ENCODE assay signal across 10 mouse cellular contexts in the genomic region with DNA sequence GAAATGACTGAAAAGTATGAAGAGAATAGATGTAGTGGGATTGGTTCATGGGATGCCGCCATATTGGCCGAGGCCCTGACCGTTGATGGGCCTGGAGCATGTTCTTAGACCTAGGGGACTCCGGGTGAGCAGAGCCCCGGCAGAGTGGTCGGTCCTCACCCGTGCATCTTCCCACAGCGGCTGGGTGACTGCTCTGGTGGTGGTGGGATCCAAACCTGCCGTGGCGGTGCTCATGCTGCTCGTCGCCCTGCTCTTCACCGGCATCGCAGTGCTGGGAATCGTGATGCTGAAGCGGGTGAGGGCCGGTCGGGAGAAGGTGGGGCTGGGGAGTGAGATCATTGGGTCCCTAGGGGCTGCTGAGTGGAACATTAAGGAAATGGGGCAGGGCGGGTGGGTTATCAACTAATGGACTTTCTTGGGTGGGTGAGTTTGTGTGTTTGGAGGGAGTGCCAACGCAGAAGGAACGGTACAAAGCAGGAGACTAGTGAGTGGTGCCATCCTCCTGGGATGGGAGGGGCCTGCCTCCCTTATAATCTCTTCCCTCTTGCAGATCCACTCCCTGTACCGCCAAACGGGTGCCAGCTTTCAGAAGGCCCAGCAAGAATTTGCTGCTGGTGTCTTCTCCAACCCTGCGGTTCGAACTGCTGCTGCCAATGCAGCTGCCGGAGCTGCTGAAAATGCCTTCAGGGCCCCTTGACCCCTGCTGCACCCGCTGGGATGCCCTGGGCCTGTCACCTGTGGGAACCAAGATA. TPM values are rescaled to one million over a fixed set of nuclear protein-coding genes. Genes with fewer than 3 reads are reported as not detected.
DNase-seq lines count a peak whose midpoint lies in the region; ATAC-seq lines count a peak whose summit lies in the region.
"Had no signal": no experiment of that assay in that cellular context is flagged by ENCODE, and none has a peak within 500 bp of the region (broad histone marks: within the 10 kb centered on the region; RNA-seq: fewer than 3 reads in every experiment).

No protein-coding gene starts in this region.

- no peak overlapping the region for H3K9ac ChIP-seq in forebrain, embryonic 16.5 days (replicated peaks; ENCODE audit: low read depth, low read length)
- no peak overlapping the region for H3K9ac ChIP-seq in liver, embryonic 11.5 days (ENCODE audit: low read depth, low read length)
- peak overlapping the region; percentile 35; the same call in 1 of the 2 replicates for H3K9ac ChIP-seq in ES-E14 (ENCODE audit: insufficient read depth, low read depth, low read length, poor library complexity, severe bottlenecking)
- H3K9ac ChIP-seq in limb, embryonic 15.5 days = no peak overlapping the region

- peaks cover 4% of the 10 kb centered on the region for H3K27me3 ChIP-seq in forebrain, embryonic 10.5 days (ENCODE audit: poor library complexity, severe bottlenecking)
- no peaks in the 10 kb centered on the region for H3K27me3 ChIP-seq in forebrain, embryonic 16.5 days (replicated peaks; ENCODE audit: control insufficient read depth, insufficient read depth, low read length)
- H3K27me3 ChIP-seq in liver, embryonic 11.5 days (replicated peaks; ENCODE audit: control insufficient read depth, insufficient read depth, low read length) = no peaks in the 10 kb centered on the region
- H3K27me3 ChIP-seq in limb, embryonic 15.5 days = no peaks in the 10 kb centered on the region

- no peak for DNase-seq in forebrain, embryonic 10.5 days (ENCODE audit: extremely low spot score, low spot score)
- DNase-seq in liver, embryonic 11.5 days (ENCODE audit: low spot score) = no peak
- DNase-seq in liver (no peak), ES-E14 (ENCODE audit: low read depth, low spot score) (no peak)
- DNase-seq in adrenal gland, postnatal 4 days (ENCODE audit: low spot score in 2 of 2) = no peak
- no peak for DNase-seq in gastrocnemius, postnatal 4 days (ENCODE audit: low spot score in 2 of 2)
- DNase-seq: heart, postnatal 10 days; kidney, adult 2 months had no signal

- 0 out of 2 replicates have a peak overlapping the region, but pooled peaks have one; percentile 93 for H3K27ac ChIP-seq in forebrain, embryonic 10.5 days
- no peak overlapping the region; the same call in 1 of the 2 replicates for H3K27ac ChIP-seq in forebrain, embryonic 16.5 days (ENCODE audit: low read length)
- 0 out of 2 replicates have a peak overlapping the region, but pooled peaks have one; percentile 45 for H3K27ac ChIP-seq in liver, embryonic 11.5 days (ENCODE audit: low read depth, low read length)
- H3K27ac ChIP-seq in ES-E14 (ENCODE audit: insufficient read depth, low read depth, low read length, poor library complexity, severe bottlenecking) = no peak overlapping the region
- H3K27ac ChIP-seq in limb, embryonic 15.5 days = peak overlapping the region; percentile 87

- peak overlapping the region; percentile 77; the same call in 1 of the 2 replicates for H3K4me3 ChIP-seq in forebrain, embryonic 10.5 days
- H3K4me3 ChIP-seq in forebrain, embryonic 16.5 days (replicated peaks; ENCODE audit: low read length) = no peak overlapping the region
- no peak overlapping the region for H3K4me3 ChIP-seq in liver, embryonic 11.5 days (ENCODE audit: low read depth, low read length)
- peak overlapping the region; percentile 35 to 45; a peak in 3 of 4 replicates for H3K4me3 ChIP-seq in ES-E14 (ENCODE audit: insufficient read depth in 1 of 2, low read depth in 1 of 2, low read length in 2 of 2, poor library complexity in 1 of 2, severe bottlenecking in 1 of 2)
- H3K4me3 ChIP-seq in limb, embryonic 15.5 days = no peak overlapping the region

- H3K4me1 ChIP-seq in forebrain, embryonic 10.5 days = peaks cover 66% of the 10 kb centered on the region
- H3K4me1 ChIP-seq in forebrain, embryonic 16.5 days (replicated peaks; ENCODE audit: control insufficient read depth, insufficient read depth, low read length) = peaks cover 29% of the 10 kb centered on the region
- H3K4me1 ChIP-seq in liver, embryonic 11.5 days (replicated peaks; ENCODE audit: control insufficient read depth, insufficient read depth, low read length) = peaks cover 37% of the 10 kb centered on the region
- H3K4me1 ChIP-seq in ES-E14 (ENCODE audit: control insufficient read depth in 2 of 2, insufficient read depth in 2 of 2, low read length in 2 of 2, poor library complexity in 1 of 2) = peaks cover 6 to 16% of the 10 kb centered on the region in 2 experiments; a peak in 3 of 4 replicates
- H3K4me1 ChIP-seq in limb, embryonic 15.5 days = peaks cover 46% of the 10 kb centered on the region

- no peak for ATAC-seq in forebrain, embryonic 16.5 days
- ATAC-seq in liver, embryonic 11.5 days (replicated peaks; ENCODE audit: low FRiP score) = no peak
- no peak for ATAC-seq in limb, embryonic 15.5 days (ENCODE audit: insufficient number of reproducible peaks, low FRiP score, low TSS enrichment, low read depth)

- in situ Hi-C loops in ES-E14 (cut with MboI; ENCODE audit: low sequenced_read_pairs in 2 of 2, unreplicated experiment in 2 of 2) = no loop called here

- H3K4me2 ChIP-seq in forebrain, embryonic 16.5 days (ENCODE audit: low read length) = no peak overlapping the region
- no peak overlapping the region for H3K4me2 ChIP-seq in liver, embryonic 11.5 days
- no peak overlapping the region for H3K4me2 ChIP-seq in limb, embryonic 15.5 days

- H3K9me3 ChIP-seq in forebrain, embryonic 10.5 days = no peaks in the 10 kb centered on the region
- H3K9me3 ChIP-seq in forebrain, embryonic 16.5 days (ENCODE audit: control insufficient read depth, low read length) = no peaks in the 10 kb centered on the region
- H3K9me3 ChIP-seq in liver, embryonic 11.5 days (ENCODE audit: control insufficient read depth, low read length) = no peaks in the 10 kb centered on the region
- H3K9me3 ChIP-seq in ES-E14 (ENCODE audit: control insufficient read depth, insufficient read depth, low read depth, low read length) = no peaks in the 10 kb centered on the region
- H3K9me3 ChIP-seq in limb, embryonic 15.5 days = no peaks in the 10 kb centered on the region

- H3K36me3 ChIP-seq in forebrain, embryonic 10.5 days (replicated peaks) = peaks cover 41% of the 10 kb centered on the region
- peaks cover 11% of the 10 kb centered on the region for H3K36me3 ChIP-seq in forebrain, embryonic 16.5 days (ENCODE audit: control insufficient read depth, insufficient read depth)
- peaks cover 31% of the 10 kb centered on the region for H3K36me3 ChIP-seq in liver, embryonic 11.5 days (ENCODE audit: control insufficient read depth, insufficient read depth, low read length)
- peaks cover 19% of the 10 kb centered on the region for H3K36me3 ChIP-seq in ES-E14 (ENCODE audit: control insufficient read depth, insufficient read depth, low read length, poor library complexity, severe bottlenecking)
- H3K36me3 ChIP-seq in limb, embryonic 15.5 days = peaks cover 41% of the 10 kb centered on the region

- WGBS in forebrain, embryonic 10.5 days = 92% methylated on average over 27 of the region's 27 CpGs
- 93% methylated on average over 27 of the region's 27 CpGs for WGBS in forebrain, embryonic 16.5 days
- WGBS in liver, embryonic 11.5 days = 89% methylated on average over 27 of the region's 27 CpGs
- whole genome bisulfite sequencing in limb, embryonic 15.5 days = 91% methylated on average over 27 of the region's 27 CpGs

RNA-seq across cellular contexts. Expression of gene Fam189b, which starts 1.0 kb away (rescaled TPM):
- 25.1 and 25.6 TPM in 2 replicates for polyA plus RNA-seq in forebrain, embryonic 10.5 days (2016; fragmentation: Nextera tagmentation; extraction: Ambion mirVana)
- polyA plus RNA-seq in forebrain, embryonic 16.5 days (2015; fragmentation: Nextera tagmentation; extraction: Ambion mirVana) = 26.5 and 30.7 TPM in 2 replicates
- 12.7 and 13.5 TPM in 2 replicates for polyA plus RNA-seq in liver, embryonic 11.5 days (2014; fragmentation: Nextera tagmentation; extraction: Ambion mirVana)
- 8.6 and 9.3 TPM in 2 replicates for total RNA-seq in ES-E14 (2012; rRNA removed)
- polyA plus RNA-seq in limb, embryonic 15.5 days (2015; fragmentation: Nextera tagmentation; extraction: Ambion mirVana) = 31.4 and 34.0 TPM in 2 replicates
- total RNA-seq in adrenal gland, postnatal 4 days (2021) = 10 to 100 TPM; 27.2 to 34.1 TPM
- total RNA-seq in gastrocnemius, postnatal 4 days (2021) = 10 to 100 TPM; 19.2 to 22.1 TPM

RNA-seq across cellular contexts. Expression of gene Scamp3, which starts 4.7 kb away (rescaled TPM):
- 100 and 103 TPM in 2 replicates for polyA plus RNA-seq in forebrain, embryonic 10.5 days (2016; fragmentation: Nextera tagmentation; extraction: Ambion mirVana)
- 125 and 128 TPM in 2 replicates for polyA plus RNA-seq in forebrain, embryonic 16.5 days (2015; fragmentation: Nextera tagmentation; extraction: Ambion mirVana)
- polyA plus RNA-seq in liver, embryonic 11.5 days (2014; fragmentation: Nextera tagmentation; extraction: Ambion mirVana) = 110 and 116 TPM in 2 replicates
- 83.2 and 102 TPM in 2 replicates for total RNA-seq in ES-E14 (2012; rRNA removed)
- polyA plus RNA-seq in limb, embryonic 15.5 days (2015; fragmentation: Nextera tagmentation; extraction: Ambion mirVana) = 101 and 115 TPM in 2 replicates
- 100 to 1,000 TPM; 114 to 122 TPM for total RNA-seq in adrenal gland, postnatal 4 days (2021)
- 10 to 100 TPM; 41.8 to 43.1 TPM for total RNA-seq in gastrocnemius, postnatal 4 days (2021)

RNA-seq across cellular contexts. Expression of gene Clk2, which starts 17.3 kb away (rescaled TPM):
- 33.7 and 34.2 TPM in 2 replicates for polyA plus RNA-seq in forebrain, embryonic 10.5 days (2016; fragmentation: Nextera tagmentation; extraction: Ambion mirVana)
- polyA plus RNA-seq in forebrain, embryonic 16.5 days (2015; fragmentation: Nextera tagmentation; extraction: Ambion mirVana) = 19.2 and 23.9 TPM in 2 replicates
- polyA plus RNA-seq in liver, embryonic 11.5 days (2014; fragmentation: Nextera tagmentation; extraction: Ambion mirVana) = 18.8 and 22.8 TPM in 2 replicates
- total RNA-seq in ES-E14 (2012; rRNA removed) = 42.0 and 60.1 TPM in 2 replicates
- polyA plus RNA-seq in limb, embryonic 15.5 days (2015; fragmentation: Nextera tagmentation; extraction: Ambion mirVana) = 23.9 and 25.0 TPM in 2 replicates
- total RNA-seq in adrenal gland, postnatal 4 days (2021) = 100 to 1,000 TPM; 103 TPM
- total RNA-seq in gastrocnemius, postnatal 4 days (2021) = 10 to 100 TPM; 31.1 to 39.0 TPM

RNA-seq across cellular contexts. Expression of gene Gba, which starts 20.8 kb away (rescaled TPM):
- polyA plus RNA-seq in forebrain, embryonic 10.5 days (2016; fragmentation: Nextera tagmentation; extraction: Ambion mirVana) = 34.2 and 34.7 TPM in 2 replicates
- 44.8 and 46.7 TPM in 2 replicates for polyA plus RNA-seq in forebrain, embryonic 16.5 days (2015; fragmentation: Nextera tagmentation; extraction: Ambion mirVana)
- 38.5 and 42.1 TPM in 2 replicates for polyA plus RNA-seq in liver, embryonic 11.5 days (2014; fragmentation: Nextera tagmentation; extraction: Ambion mirVana)
- total RNA-seq in ES-E14 (2012; rRNA removed) = 69.3 and 89.7 TPM in 2 replicates
- 62.5 and 70.9 TPM in 2 replicates for polyA plus RNA-seq in limb, embryonic 15.5 days (2015; fragmentation: Nextera tagmentation; extraction: Ambion mirVana)
- total RNA-seq in adrenal gland, postnatal 4 days (2021) = 10 to 100 TPM; 60.8 to 61.2 TPM
- total RNA-seq in gastrocnemius, postnatal 4 days (2021) = 10 to 100 TPM; 30.9 to 32.2 TPM

RNA-seq across cellular contexts. Expression of gene Hcn3, which starts 21.9 kb away (rescaled TPM):
- 4.8 and 5.5 TPM in 2 replicates for polyA plus RNA-seq in forebrain, embryonic 10.5 days (2016; fragmentation: Nextera tagmentation; extraction: Ambion mirVana)
- polyA plus RNA-seq in forebrain, embryonic 16.5 days (2015; fragmentation: Nextera tagmentation; extraction: Ambion mirVana) = 34.0 and 39.6 TPM in 2 replicates
- 1.2 and 1.6 TPM in 2 replicates for polyA plus RNA-seq in liver, embryonic 11.5 days (2014; fragmentation: Nextera tagmentation; extraction: Ambion mirVana)
- 4.0 and 6.0 TPM in 2 replicates for total RNA-seq in ES-E14 (2012; rRNA removed)
- 1.9 and 2.2 TPM in 2 replicates for polyA plus RNA-seq in limb, embryonic 15.5 days (2015; fragmentation: Nextera tagmentation; extraction: Ambion mirVana)
- total RNA-seq in adrenal gland, postnatal 4 days (2021) = 10 to 100 TPM; 15.0 to 17.8 TPM
- total RNA-seq in gastrocnemius, postnatal 4 days (2021) = under 1 TPM; 0.39 to 0.91 TPM

Comparison
In these comparisons a context has a peak if more than half of its experiments do, and no peak if none do; other contexts are left out.
1. H3K27ac ChIP-seq: peak in forebrain, embryonic 10.5 days (single experiment), liver, embryonic 11.5 days (single experiment) and limb, embryonic 15.5 days (single experiment); none in forebrain, embryonic 16.5 days (single experiment) and ES-E14 (single experiment).
2. H3K4me3 ChIP-seq: peak in forebrain, embryonic 10.5 days (single experiment) and ES-E14 (2 of 2); none in forebrain, embryonic 16.5 days (single experiment), liver, embryonic 11.5 days (single experiment) and limb, embryonic 15.5 days (single experiment).